Mouse (Mus musculus): ENCODE measurements at regions not wholly inside any gene's neighbourhood (a gene's known extent, or its start where the extent isn't known, plus 50 kb on each side); places are given as distances from the start of the nearest gene placed in this dataset.

DNA sequence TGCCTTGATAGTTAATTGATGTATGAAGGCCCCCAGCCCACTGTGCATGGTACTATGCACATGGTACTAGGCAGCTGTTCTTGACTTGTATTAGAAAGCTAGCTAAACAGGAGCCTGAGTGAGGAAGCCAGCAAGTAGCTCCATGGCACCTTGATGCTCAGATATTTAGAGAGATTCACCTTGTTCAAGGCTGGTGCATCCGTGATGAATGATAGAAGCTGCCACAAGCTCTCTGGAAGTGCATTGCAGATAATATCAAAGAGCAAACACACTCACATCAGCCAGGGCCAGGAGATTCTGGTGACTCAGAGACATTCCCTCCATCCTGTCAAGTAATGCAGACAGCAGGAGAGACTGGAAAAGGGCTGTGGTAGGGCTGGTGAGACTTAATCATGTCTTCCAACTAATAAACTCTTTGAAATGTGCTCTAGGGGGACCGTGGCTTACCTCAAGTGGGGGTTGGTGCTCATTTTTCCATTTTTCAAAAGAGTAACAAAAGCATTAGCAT lies 166.1 kb downstream of the Qdpr start:
- TF ChIP-seq CTCF (IDR thresholded peaks at IDR 0.05; ENCODE audit: low read depth, low read length) (no peak), POLR2A (IDR thresholded peaks at IDR 0.05; ENCODE audit: borderline replicate concordance, low read depth, low read length) (no peak)
